Mouse (Mus musculus) R1 (cell line): ENCODE results near the gene Mobp.

Experiments used
- DNase-seq: peaks from one replicate; pipeline ENCODE4 v3.0.0-alpha.2; 2018; ENCODE audit warnings: low read depth, low spot score

Gene Mobp

DNA sequence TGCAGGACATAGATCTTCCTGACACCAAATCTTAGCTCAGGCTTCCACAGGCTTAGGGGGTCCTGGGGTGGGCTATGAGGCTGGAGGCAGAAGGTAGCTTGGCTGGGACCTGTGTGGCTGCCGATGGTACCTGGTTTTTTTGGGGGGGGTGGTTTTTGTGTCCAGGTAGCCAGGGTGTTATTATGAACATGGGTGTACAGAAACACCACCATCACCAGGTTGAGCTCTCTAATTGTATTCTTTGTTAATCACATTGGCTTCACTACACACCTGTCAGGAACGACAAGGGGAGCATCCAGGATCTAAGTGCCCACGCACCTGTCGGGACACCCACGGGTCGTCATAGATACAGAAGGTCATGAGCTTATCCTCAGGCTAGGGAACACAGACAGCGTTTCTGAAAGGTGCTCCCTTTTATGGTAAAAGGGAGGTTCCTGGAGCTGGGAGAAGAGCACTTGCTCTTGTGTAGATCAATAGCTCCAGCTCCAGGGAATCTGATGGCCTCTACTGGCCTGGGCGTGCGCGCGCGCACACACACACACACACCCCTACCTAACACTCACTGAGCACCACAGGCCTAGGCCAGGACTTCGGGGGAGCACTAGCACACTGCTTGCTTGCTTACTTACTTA lies 14.9 kb upstream of the Mobp start:
- DNase-seq, result peak; percentile 77

DNA sequence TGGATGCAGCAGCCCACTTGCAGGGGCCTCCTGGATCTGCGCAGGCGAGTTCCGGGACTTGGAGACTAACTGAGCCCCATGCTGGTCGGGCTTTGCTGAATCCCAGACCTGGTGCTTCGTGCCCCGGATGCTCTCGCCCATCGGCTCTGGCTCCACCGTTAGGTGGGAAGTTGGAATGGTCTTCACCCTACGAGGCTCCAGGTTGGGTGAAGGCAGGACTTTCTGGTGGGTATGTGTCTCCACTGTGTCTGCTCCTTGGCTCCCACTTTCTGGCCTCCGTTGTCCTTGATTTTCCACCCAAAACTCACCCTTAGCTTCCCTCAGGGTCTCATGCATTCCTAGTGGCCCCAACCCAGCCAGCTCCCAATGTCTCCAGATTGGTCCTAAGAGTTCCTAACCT lies 14.1 kb upstream of the Mobp start:
- DNase-seq, result no peak

DNA sequence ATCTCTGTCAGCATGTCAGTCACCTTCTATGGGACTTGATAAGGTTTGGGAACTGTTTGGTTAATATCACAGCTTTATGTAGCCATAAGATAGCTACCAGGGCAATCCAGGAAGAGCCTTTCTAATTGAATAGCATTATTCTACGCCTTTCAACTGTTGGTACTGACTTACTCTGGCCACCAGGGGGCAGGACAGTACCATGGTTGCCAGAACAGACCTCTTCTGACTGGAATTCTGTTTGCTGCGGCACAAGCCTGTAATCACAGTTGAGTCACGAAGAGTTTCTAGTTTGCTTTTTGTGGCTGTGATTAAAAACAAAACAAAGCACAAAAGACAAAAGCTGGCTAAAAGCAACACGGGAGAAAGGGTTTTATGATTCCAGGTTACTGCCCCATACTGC lies 8.9 kb upstream of the Mobp start:
- peak; percentile 82 for DNase-seq

DNA sequence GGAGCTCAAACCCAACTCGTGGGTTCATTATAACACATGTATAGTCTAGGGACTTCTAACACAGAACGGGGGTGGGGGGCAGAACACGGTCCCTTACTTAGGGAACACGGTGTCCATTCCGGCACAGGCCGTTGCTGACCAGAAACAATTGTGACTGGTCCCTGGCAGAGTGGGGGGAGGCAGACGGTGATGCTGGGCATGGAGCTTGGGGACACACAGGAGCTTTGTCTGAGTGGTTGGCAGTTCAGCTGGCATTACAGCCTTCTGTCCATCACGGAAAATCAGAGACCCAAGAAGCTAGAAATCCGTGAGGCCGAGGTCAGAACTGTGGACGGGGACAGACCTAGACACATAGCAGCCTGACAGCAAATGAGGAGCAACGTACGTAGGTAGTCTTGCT lies 5.0 kb upstream of the Mobp start:
- DNase-seq, result no peak

DNA sequence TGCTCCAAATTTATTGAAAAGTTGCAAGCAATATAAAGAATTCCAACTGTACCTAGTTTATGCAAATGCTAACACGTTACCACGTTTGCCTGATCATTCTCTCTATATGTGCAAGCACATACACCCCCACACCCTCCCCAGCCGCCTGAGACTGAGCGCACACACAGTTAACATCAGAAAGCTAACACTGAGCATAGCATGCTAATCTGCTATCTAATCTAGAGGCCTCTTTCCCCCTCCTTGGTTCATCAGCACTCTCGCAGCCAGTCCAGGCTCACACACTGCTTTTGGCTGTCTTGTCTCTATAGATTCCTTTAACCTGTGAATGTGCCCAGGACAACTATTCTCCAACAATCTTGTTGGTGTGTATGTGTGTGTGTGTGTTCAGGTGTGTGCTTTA lies 1.6 kb downstream of the Mobp start:
- DNase-seq, result no peak

DNA sequence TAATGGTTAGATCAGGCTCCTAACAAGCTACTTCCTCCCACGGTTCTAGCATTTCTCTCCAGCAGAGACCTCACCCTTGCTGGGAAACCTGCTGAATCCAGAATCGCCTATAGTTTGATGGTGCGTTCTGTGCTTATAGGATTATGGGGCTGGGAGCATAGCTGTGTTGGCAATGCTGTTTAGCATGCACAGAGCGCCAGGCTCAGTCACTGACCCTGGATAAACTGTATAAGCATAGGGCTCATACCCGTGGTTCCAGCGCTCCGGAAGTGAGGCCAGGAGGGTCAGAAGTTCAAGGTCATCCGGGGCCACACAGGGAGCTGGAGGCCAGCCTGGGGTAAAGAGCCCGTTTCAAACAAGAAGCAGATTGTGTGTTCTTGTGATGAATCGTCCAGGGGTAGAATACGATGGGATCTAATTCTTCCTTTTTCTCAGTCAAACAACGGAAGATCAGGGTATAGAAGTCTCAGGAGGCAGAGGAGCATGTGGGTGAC lies 2.4 kb downstream of the Mobp start:
- peak; percentile 81 for DNase-seq

DNA sequence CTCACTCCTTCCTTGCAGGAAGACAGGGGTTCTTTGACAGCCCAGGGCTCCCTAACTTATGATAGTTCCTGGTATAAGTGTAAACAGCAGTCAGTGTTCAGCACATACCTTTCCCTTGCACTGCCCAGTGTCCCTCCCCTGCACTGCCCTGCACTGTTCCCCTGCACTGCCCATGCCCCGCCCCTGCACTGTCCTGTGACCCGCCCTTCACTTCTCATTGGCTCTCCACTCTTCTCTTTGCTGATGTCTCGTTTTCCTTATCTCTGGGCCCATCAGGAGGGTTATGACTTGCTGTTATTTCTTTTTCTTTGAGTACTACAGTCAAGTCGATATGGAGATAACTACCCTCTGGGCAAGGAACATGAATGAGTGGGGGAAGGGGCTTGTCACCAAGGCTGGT lies 8.5 kb downstream of the Mobp start:
- no peak for DNase-seq

DNA sequence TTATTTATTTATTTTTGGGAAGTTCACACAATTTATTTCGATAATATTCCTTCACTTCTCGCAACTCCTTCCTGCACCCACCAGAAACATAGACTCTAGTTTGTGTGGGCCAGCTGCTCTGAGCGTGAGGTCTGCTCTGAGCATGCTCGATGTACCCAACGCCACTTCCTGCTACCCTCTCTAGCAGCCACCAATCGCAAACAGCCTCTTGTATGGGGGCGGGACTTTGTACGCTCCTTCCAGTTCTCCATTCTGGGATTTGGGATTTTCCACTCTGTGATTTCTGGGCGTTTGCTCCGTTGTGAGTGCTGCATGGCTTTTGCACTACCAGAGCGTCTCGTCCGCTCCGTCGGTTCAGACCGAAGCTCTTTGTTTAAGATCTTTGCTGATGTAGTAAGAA lies 14.4 kb downstream of the Mobp start:
- peak; percentile 93 for DNase-seq

DNA sequence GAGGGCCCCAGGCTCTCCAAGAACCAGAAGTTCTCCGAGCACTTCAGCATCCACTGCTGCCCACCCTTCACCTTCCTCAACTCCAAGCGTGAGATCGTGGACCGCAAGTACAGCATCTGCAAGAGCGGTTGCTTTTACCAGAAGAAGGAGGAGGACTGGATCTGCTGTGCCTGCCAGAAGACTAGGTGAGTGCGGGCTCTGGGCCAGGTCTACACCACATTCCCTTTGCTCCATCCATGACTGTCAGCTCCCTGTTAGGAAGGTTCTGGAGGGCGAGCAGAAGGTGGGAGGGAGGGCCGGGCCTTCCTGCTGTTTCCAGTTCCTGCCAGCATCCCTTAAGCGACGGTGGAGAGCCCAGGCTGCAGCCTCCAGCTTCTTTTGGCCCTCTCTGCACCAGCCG lies 18.3 kb downstream of the Mobp start:
- no peak for DNase-seq

DNA sequence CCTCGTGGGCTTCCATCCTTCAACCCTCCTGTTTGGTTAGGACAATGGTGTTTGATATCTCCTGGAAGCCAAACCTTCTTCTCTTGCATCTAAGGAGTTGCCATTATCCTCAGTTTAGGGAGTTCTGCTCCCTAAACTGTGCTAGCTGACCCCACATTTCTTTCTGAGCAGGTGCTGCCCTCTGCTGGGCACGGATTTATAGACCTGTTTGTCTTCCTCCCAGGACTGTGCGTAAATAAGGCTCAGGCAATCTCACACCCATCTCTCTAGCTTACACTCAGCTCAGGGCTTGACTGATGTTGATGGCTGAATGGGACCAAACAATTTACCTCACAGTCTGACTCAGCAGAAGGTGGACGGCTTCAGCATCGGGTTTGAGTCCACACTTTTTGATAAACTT lies 21.8 kb downstream of the Mobp start:
- DNase-seq, result peak; percentile 79

DNA sequence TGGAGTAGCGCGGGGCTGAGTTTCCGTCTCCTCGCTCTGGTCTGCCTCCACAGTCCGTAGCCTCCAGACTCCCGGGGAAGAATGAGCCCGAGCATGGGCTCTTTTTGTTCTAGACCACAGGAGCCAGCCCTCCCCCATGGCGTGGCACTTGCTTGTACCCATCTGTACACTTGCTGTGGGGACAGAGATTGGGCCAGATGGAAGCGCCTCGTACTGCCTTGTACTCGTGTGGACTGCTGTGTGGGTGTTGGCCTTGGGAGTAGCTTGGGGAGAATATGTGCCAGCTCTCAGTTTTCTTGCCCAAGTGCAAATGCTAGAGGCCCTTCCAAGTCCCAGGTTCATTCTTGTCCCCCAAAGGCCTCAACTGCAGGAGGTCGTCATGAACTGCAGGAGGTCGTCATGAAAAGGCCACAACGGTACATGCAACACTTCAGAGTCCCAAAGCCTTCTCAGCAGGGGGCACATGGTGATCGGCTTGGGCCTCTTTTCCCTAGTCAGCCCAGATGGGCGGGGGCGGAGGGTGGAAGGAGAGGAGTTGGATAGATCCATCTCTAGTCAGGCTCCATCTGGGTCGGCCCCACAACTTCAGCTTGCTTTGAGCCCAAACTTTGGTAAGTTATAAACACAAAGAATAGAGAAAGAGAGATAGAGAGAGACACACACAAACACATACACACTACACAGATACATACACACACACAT lies 25.1 kb downstream of the Mobp start:
- peak; percentile 52 for DNase-seq

DNA sequence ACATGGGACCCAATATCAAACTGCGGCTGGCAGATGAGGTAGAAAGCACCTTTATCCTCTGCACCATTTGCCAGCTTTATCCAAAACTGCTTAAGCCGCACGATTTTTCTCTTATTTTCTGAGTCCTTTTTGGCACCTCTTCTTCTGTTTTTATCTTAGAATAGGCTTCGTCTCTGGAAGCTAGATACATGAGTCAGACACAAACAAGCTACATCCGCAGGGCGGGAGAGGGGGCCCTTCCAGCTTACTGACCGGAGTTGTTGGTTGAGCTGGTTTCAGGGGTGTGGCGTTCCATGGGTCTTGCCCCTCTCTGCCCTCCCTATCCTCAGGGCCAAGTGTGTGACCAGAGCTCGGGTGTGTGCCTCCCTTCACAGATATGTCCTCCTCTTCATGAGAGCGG lies 29.3 kb downstream of the Mobp start:
- no peak for DNase-seq

DNA sequence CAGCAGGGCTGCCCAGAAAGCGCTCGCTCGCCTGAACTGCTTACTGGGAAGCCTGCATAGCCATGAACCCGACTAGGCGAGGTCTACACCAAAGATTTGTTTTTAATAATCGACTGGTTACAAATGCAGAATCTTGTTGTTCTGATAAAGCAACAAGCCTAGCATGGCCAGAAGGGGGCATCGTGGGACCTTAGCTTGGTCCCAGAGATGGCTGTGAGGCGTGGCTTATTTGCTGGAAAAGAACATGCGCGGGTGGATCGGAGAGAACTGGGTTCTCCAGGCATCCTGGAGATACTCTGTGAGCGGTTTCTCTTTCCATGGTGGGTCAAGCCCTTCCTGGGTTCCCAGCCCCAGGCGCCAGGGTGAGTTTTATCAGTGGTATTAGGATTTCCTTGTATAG lies 35.0 kb downstream of the Mobp start:
- peak; percentile 89 for DNase-seq

DNA sequence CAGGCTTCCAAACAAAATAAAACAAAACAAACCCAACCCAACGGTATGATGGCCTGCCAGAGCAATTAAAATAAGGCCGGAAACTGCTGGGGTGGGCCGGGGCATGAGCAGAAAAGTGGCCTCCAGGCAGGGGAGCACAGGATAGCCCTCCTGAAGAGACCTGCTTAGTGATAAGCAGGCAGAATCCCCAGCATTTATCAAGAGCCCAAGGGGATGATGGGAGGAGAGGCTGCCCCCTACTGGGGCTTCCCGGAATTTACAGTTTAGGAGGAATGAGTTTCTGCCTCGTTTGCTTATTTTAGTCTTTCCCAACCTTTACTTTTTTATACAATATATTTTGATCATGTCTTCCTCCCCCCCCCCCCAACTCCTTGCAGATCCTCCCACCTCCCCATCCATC lies 37.3 kb downstream of the Mobp start:
- peak; percentile 67 for DNase-seq

DNA sequence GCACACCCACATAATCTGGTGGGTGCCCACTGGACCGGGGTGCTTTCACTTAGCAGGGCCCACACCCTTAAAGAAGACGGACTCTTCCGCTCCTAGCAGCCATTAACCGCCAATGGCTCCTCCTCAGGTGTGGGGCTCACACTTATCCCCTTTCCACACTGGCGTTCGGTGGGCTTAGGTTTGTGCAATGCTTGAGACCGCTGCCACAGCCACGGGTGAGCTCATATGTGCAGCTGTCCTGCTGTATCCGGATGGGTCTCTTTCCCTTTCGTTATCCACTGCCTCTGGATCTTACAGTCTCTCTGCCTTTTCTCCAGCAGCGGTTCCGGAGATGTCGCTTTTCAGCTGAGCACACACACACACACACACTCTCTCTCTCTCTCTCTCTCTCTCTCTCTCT lies 41.4 kb downstream of the Mobp start:
- DNase-seq, result no peak

DNA sequence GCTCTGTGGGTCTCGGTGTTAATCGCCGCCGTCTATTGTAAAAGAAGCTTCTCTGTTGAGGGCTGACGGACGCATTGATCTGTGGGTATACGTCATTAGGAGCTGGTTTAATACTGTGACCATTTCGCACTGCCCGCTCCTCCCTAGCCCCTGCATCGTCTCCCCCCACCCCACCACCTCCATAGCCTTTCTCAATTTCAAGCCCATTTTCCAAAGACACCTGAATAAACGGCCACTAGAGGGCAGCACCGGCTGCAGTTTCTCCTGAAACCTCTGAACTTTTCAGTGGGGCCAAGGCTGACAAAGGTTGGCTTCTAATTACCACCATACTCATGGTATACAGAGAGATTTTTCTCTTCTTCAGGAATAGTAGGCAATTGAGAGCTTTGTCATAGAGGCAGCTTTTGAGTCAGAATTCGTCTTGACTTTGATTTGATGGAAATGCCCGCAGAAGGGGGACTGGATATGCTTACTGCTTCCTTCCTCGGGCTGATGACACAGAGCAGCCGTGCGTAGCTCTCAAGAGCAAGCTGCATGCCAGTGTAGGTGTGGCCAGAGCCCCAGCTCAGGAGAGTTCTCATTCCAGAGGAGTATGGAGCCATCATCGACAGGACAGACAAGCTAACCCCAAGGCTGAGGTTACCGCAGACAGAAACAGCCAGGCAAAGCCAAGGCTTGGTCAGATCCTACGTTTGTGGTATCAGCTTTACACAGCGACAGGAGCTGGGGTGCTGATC lies 42.0 kb downstream of the Mobp start:
- peak; percentile 86 for DNase-seq

DNA sequence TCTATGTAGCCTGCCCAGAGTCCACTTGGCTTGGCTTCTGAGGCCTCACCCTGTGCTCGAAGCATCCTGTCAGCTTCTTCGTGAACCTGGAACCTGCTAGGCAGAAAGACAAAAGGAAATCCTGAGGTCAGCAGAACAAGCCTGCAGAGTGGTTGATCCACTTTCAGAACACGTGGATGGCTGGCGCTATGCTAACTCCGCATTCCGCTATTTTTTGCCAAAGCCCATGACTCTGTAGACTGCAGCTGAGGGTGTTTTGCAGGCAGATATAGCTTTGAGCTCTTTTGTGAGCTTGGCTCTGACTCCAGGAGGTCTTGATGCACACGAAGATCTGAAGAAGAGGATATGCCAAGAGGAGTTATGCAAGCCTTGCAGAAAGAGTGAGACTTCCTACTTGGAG lies 43.2 kb downstream of the Mobp start:
- DNase-seq, result no peak

DNA sequence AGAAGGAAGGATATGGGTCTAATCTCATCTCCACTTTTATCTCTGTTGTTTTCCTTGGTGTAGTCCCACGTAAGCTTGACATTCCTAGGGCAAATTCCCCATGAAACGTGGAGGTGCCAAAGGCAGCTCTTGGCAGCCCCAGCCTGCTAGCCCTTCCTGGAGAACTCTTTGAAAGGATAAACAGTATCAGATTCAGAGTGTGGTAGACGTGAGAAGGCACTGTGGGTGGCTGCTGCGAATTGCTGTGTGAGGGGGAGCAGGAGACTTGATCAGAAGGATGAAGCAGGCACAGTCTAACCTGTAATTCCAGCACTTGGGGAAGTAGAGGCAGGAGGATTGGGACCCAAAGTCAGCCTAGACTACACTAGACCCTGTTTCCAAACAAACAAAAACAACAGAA lies 51.4 kb downstream of the Mobp start:
- no peak for DNase-seq

DNA sequence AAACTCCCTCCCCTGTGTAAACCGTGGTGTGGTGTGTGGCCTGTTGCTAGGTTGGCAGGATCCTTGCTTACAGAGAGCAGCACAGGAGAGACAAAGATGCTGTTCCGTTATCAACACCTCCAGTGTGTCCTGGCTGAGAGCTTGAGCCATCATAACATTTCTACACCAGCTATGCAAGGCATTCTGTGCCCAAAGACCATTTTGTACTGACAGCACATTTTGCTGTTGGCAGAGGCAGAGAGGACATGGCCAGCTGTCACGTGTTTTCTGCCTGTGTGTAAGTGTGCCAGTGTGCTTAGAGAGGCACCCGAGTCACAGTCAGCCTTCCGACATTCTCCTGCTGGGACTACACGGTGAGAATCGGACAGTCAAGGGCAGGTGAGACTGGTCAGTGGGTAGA lies 52.2 kb downstream of the Mobp start:
- no peak for DNase-seq

DNA sequence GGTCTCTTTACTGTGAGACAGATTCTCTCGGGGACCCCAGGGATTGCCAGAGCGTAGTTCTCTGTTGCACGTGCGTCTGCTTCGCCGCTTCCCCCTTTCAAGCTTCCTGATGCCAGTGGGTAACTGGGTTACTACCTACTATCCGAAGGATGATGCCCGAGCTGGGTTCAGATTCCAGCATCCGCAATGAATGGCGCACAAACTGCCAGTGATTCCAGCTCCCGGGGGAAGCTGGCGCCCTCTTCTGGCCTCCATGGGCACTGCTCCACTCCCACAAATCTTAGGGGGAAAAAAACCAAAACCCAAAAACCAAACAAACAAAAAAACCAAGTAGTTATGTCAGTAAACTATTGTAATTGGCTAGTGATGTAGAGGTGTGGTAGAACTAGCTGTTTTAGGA lies 53.2 kb downstream of the Mobp start:
- peak; percentile 54 for DNase-seq

DNA sequence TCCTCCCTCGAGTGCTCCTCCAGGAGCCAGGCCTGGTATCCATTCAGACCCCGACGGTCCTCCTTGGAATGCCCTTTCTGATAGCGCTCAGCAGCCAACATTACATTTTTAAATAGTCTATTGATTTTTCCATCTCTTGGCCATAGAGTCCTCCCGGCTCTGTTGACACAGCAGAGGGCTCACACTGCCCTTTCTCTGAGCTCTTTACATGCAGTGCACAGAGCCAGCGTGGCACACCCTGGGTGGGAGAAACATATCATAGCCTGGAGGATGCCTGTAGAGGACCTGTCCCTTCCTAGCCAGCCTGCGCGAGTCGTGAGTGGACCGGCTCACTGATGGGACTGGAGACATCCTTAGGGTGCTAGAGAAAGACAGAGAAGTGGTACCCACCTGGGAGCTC lies 54.4 kb downstream of the Mobp start:
- no peak for DNase-seq

DNA sequence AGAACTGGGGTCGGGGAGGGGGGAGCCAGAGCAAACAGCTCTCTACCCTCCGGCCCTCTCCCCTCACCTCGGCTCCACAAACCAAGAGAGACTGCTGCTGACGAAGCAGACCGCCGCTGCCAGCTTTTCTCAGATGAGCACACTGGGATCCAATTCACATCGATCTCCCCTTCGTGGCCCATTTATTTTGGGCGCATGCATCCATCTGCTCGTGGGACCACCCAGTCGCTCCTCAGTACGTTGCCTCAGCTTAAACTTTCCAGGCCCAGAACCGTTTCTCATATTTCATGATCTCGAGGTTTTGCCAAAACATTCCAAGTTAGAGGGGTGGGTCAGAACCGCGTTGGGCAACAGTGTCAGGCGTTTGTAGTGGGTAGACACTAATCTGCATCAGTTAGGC lies 57.4 kb downstream of the Mobp start:
- DNase-seq, result no peak

DNA sequence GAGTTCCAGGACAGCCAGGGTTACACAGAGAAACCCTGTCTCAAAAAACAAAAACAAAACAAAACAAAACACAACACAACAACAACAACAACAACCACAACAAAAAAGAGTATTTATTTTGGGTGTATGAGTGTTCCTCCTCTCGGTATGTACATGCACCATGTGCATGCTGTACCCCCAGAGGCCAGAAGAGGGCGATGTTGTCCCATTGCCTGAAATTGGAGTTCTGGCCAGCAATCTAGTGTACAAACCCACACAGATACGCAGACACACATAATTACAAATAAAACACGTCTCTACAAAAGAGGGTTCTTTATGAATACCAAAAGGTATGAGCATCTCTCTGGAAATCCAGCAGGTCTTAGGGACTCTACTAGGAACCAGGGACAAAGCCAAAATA lies 60.6 kb downstream of the Mobp start:
- DNase-seq, result peak; percentile 69
